Mouse (Mus musculus): ENCODE measurements at regions not wholly inside any gene's neighbourhood (a gene's known extent, or its start where the extent isn't known, plus 50 kb on each side); places are given as distances from the start of the nearest gene placed in this dataset.

- no peak overlapping the region for H3K4me3 ChIP-seq (ENCODE audit: insufficient read depth, low read length)
- peaks cover 2% of the 10 kb centered on the region; the same call in 1 of the 2 replicates for H3K4me1 ChIP-seq (ENCODE audit: control insufficient read depth, insufficient read depth, low read length)
- H3K27ac ChIP-seq (ENCODE audit: insufficient read depth, low read length) = no peak overlapping the region
- no peak for TF ChIP-seq CTCF (IDR thresholded peaks at IDR 0.05; ENCODE audit: borderline replicate concordance, insufficient read depth, low read length)
- no peak for TF ChIP-seq POLR2A (IDR thresholded peaks at IDR 0.05; ENCODE audit: low read depth, low read length)
Observed at GRCm38 (mm10) chr8:49263416-49263815, 419.7 kb upstream of the Tenm3 start.

- Histone ChIP-seq H3K4me1 (ENCODE audit: control insufficient read depth, insufficient read depth, low read length) (peaks cover 2% of the 10 kb centered on the region; the same call in 1 of the 2 replicates), H3K4me3 (ENCODE audit: insufficient read depth, low read length) (no peak overlapping the region), H3K27ac (ENCODE audit: insufficient read depth, low read length) (no peak overlapping the region)
- TF ChIP-seq POLR2A (IDR thresholded peaks at IDR 0.05; ENCODE audit: low read depth, low read length) = no peak
- no peak for TF ChIP-seq CTCF (IDR thresholded peaks at IDR 0.05; ENCODE audit: borderline replicate concordance, insufficient read depth, low read length)
Observed at GRCm38 (mm10) chr8:49262797-49263196, 419.0 kb upstream of the Tenm3 start.

- Histone ChIP-seq H3K4me3 (ENCODE audit: insufficient read depth, low read length) (no peak overlapping the region), H3K4me1 (ENCODE audit: control insufficient read depth, insufficient read depth, low read length) (no peaks in the 10 kb centered on the region), H3K27ac (ENCODE audit: insufficient read depth, low read length) (no peak overlapping the region)
- no peak for TF ChIP-seq CTCF (IDR thresholded peaks at IDR 0.05; ENCODE audit: borderline replicate concordance, insufficient read depth, low read length)
- no peak for TF ChIP-seq POLR2A (IDR thresholded peaks at IDR 0.05; ENCODE audit: low read depth, low read length)
Observed at GRCm38 (mm10) chr8:49255954-49256353, 412.2 kb upstream of the Tenm3 start.

- TF ChIP-seq CTCF (IDR thresholded peaks at IDR 0.05; ENCODE audit: borderline replicate concordance, insufficient read depth, low read length) (no peak), POLR2A (IDR thresholded peaks at IDR 0.05; ENCODE audit: low read depth, low read length) (no peak)
- H3K4me3 ChIP-seq (ENCODE audit: insufficient read depth, low read length) = no peak overlapping the region
- no peak overlapping the region for H3K27ac ChIP-seq (ENCODE audit: insufficient read depth, low read length)
- H3K4me1 ChIP-seq (ENCODE audit: control insufficient read depth, insufficient read depth, low read length) = no peaks in the 10 kb centered on the region
Observed at GRCm38 (mm10) chr8:49254311-49254828, 410.6 kb upstream of the Tenm3 start.

GRCm38 (mm10) chr8:49243002-49243401, 399.3 kb upstream of the Tenm3 start:
- Histone ChIP-seq H3K27ac (ENCODE audit: insufficient read depth, low read length) (no peak overlapping the region), H3K4me1 (ENCODE audit: control insufficient read depth, insufficient read depth, low read length) (no peaks in the 10 kb centered on the region), H3K4me3 (ENCODE audit: insufficient read depth, low read length) (no peak overlapping the region)
- no peak for TF ChIP-seq CTCF (IDR thresholded peaks at IDR 0.05; ENCODE audit: borderline replicate concordance, insufficient read depth, low read length)
- TF ChIP-seq POLR2A (IDR thresholded peaks at IDR 0.05; ENCODE audit: low read depth, low read length) = no peak

- no peak overlapping the region for H3K4me3 ChIP-seq (ENCODE audit: insufficient read depth, low read length)
- H3K27ac ChIP-seq (ENCODE audit: insufficient read depth, low read length) = no peak overlapping the region
- TF ChIP-seq POLR2A (IDR thresholded peaks at IDR 0.05; ENCODE audit: low read depth, low read length) = no peak
- TF ChIP-seq CTCF (IDR thresholded peaks at IDR 0.05; ENCODE audit: borderline replicate concordance, insufficient read depth, low read length) = no peak
- H3K4me1 ChIP-seq (ENCODE audit: control insufficient read depth, insufficient read depth, low read length) = no peaks in the 10 kb centered on the region
Observed at GRCm38 (mm10) chr8:49236822-49237071, 393.0 kb upstream of the Tenm3 start.

DNA sequence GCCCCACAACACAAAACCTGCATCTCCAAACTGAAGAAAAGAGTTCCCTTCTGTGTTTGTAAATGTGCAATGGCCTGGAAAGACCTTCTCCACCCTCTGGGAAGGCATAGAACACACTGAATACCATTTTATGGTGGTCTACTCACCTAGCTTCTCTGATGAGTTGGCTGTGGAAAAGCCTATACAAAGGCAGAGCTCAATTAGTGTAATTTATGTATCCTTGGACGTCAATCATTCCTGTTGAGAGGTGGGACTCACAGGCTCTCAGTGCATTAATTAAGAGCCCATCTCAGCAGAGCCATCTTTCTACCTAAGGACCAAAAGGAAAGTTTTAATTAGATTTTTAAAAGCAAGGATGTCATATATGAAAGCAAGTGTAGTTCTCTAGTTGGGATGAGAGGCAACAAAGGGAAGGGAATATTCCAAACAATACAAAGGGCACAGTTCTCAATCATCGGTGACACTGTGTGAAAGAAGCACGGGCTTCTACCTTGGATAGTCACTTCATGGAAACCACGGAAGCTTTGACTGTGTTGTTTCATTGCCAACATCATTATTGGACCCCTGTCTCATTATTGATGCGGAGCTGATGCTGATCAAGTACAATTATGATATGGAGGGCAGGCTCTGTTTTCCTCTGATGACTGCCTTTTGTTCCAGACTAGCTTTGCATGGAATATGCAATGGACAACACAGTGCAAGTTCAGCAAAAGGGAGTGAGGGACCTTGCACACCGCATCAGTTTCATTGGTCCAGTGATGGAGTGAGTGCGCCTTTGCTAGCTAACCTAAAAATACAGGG, 392.5 kb upstream of the Tenm3 start:
- H3K4me3 ChIP-seq (ENCODE audit: insufficient read depth, low read length) = no peak overlapping the region
- H3K4me1 ChIP-seq (ENCODE audit: control insufficient read depth, insufficient read depth, low read length) = no peaks in the 10 kb centered on the region
- no peak overlapping the region for H3K27ac ChIP-seq (ENCODE audit: insufficient read depth, low read length)
- TF ChIP-seq CTCF (IDR thresholded peaks at IDR 0.05; ENCODE audit: borderline replicate concordance, insufficient read depth, low read length) (no peak), POLR2A (IDR thresholded peaks at IDR 0.05; ENCODE audit: low read depth, low read length) (no peak)

DNA sequence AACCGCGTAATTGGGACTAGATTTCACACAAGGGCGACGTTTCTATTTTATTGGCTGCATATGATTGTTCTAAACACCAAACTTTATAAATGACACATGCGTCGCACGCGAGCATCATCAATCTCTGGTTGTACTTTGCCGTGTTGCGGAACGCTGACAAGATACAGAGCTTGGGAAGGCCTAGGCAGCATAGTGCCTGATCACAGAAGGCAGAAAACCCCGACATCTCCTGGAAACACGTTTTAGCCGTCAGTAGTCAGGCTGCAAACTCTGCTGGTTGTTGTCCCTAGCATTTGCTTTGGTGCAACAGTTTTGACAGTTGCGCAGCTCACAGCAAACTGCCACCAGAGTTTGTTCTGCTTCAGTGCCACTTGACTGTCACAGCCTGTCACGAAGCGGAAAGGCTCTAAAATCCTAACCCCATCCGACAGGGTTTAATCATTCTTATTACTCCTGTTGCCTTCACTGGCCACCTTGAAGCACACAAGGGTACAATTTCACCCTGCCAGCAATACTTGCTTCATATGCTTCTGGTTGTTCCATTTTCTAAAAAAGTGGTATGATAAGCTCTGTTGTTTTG, 380.2 kb upstream of the Tenm3 start:
- TF ChIP-seq POLR2A (IDR thresholded peaks at IDR 0.05; ENCODE audit: low read depth, low read length) = no peak
- TF ChIP-seq CTCF (IDR thresholded peaks at IDR 0.05; ENCODE audit: borderline replicate concordance, insufficient read depth, low read length) = no peak
- H3K4me3 ChIP-seq (ENCODE audit: insufficient read depth, low read length) = no peak overlapping the region
- H3K4me1 ChIP-seq (ENCODE audit: control insufficient read depth, insufficient read depth, low read length) = no peaks in the 10 kb centered on the region
- no peak overlapping the region for H3K27ac ChIP-seq (ENCODE audit: insufficient read depth, low read length)

DNA sequence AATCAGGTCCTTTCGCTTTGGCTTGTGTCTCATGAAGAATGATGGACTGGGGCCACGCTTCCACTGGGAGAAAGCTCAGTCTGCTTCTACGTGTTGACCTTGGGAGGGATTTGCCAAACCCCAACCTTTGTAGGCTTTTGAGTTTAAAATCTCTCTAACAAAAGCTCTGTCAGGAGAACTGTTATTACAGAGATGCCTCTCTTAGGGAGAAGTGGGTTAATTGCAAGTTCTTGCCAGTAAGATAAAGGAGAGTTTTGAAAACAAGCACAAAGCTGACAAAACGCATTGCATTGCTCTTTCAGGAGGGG, 351.5 kb upstream of the Tenm3 start:
- no peak overlapping the region for H3K4me3 ChIP-seq (ENCODE audit: insufficient read depth, low read length)

DNA sequence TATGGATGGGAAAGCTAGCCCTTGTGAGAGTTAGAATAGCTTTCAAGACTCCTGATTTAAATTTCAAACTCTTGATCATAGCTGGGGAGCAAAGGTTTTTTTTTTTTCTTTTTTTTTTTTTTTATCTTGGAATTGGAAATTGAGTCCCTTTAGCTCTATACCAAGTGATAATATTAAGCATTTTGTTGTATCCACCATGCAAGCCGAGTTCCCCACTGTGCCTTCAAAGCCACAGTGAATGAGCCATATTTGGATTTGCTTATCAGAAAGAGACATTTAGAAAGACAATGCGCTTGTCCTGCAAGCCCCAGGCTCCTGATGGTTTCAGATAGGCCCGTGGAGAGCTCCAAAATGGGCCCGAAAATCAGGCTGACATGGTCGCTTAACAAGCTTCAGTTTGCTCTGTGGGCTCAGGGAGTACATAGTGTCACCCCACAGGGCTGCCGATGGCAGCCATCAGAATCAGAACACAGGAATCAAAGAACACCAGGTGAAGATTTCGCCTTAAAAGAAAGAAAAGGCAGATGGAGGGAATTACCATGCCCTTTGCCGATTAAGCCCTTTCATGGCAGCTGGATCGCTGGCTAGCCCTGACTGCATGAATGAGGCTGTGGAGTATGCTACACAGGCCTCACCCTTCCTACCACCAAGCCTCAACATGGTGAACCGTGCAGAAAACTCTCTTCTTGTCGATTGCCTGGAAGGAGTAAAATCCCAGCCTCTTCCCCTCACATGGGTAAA, 351.0 kb upstream of the Tenm3 start:
- H3K4me1 ChIP-seq (ENCODE audit: control insufficient read depth, insufficient read depth, low read length) = no peaks in the 10 kb centered on the region
- no peak overlapping the region for H3K4me3 ChIP-seq (ENCODE audit: insufficient read depth, low read length)
- H3K27ac ChIP-seq (ENCODE audit: insufficient read depth, low read length) = no peak overlapping the region
- no peak for TF ChIP-seq POLR2A (IDR thresholded peaks at IDR 0.05; ENCODE audit: low read depth, low read length)
- no peak for TF ChIP-seq CTCF (IDR thresholded peaks at IDR 0.05; ENCODE audit: borderline replicate concordance, insufficient read depth, low read length)

More for the DNA sequence above, 351.5 kb upstream of the Tenm3 start:
- TF ChIP-seq CTCF (IDR thresholded peaks at IDR 0.05; ENCODE audit: borderline replicate concordance, insufficient read depth, low read length) = no peak
- TF ChIP-seq POLR2A (IDR thresholded peaks at IDR 0.05; ENCODE audit: low read depth, low read length) = no peak
- no peaks in the 10 kb centered on the region for H3K4me1 ChIP-seq (ENCODE audit: control insufficient read depth, insufficient read depth, low read length)
- no peak overlapping the region for H3K27ac ChIP-seq (ENCODE audit: insufficient read depth, low read length)
